ENCODE assay signal across 8 mouse cellular contexts in genomic region chr2:7063574-7064192, GRCm38 (mm10).
DNase-seq lines count a peak whose midpoint lies in the region; ATAC-seq lines count a peak whose summit lies in the region.

No protein-coding gene starts in this region.

- peaks cover 9% of the 10 kb centered on the region for H3K4me1 ChIP-seq in kidney, embryonic 15.5 days
- H3K4me1 ChIP-seq in forebrain, embryonic 15.5 days = peaks cover 45% of the 10 kb centered on the region
- peaks cover 8% of the 10 kb centered on the region for H3K4me1 ChIP-seq in midbrain, embryonic 11.5 days (ENCODE audit: control insufficient read depth, insufficient read depth, low read length)

- no peak for ATAC-seq in kidney, embryonic 15.5 days (replicated peaks; ENCODE audit: low FRiP score)
- ATAC-seq in forebrain, embryonic 15.5 days (replicated peaks) = peak; percentile 39; the same call in 1 of the 2 replicates
- ATAC-seq in midbrain, embryonic 11.5 days (ENCODE audit: low FRiP score) = peak; percentile 50; the same call in 1 of the 2 replicates

- no peaks in the 10 kb centered on the region for H3K36me3 ChIP-seq in kidney, embryonic 15.5 days
- no peaks in the 10 kb centered on the region for H3K36me3 ChIP-seq in forebrain, embryonic 15.5 days
- H3K36me3 ChIP-seq in midbrain, embryonic 11.5 days (ENCODE audit: control insufficient read depth, insufficient read depth, low read length) = no peaks in the 10 kb centered on the region

- peak overlapping the region; percentile 9; the same call in 1 of the 2 replicates for H3K4me2 ChIP-seq in kidney, embryonic 15.5 days
- peak overlapping the region; percentile 12 for H3K4me2 ChIP-seq in forebrain, embryonic 15.5 days (replicated peaks)
- peak overlapping the region; percentile 20; the same call in 1 of the 2 replicates for H3K4me2 ChIP-seq in midbrain, embryonic 11.5 days

- no peaks in the 10 kb centered on the region for H3K27me3 ChIP-seq in kidney, embryonic 15.5 days
- no peaks in the 10 kb centered on the region for H3K27me3 ChIP-seq in forebrain, embryonic 15.5 days
- no peaks in the 10 kb centered on the region for H3K27me3 ChIP-seq in midbrain, embryonic 11.5 days (ENCODE audit: control insufficient read depth, insufficient read depth, low read length)

- H3K4me3 ChIP-seq in kidney, embryonic 15.5 days (replicated peaks) = no peak overlapping the region
- no peak overlapping the region for H3K4me3 ChIP-seq in forebrain, embryonic 15.5 days
- no peak overlapping the region for H3K4me3 ChIP-seq in midbrain, embryonic 11.5 days (ENCODE audit: low read depth, low read length)

- 0 out of 2 replicates have a peak overlapping the region, but pooled peaks have one; percentile 16 for H3K27ac ChIP-seq in kidney, embryonic 15.5 days
- peak overlapping the region; percentile 64 for H3K27ac ChIP-seq in forebrain, embryonic 15.5 days (replicated peaks)
- H3K27ac ChIP-seq in midbrain, embryonic 11.5 days (ENCODE audit: low read depth, low read length) = no peak overlapping the region

- no peak overlapping the region for H3K9ac ChIP-seq in kidney, embryonic 15.5 days
- H3K9ac ChIP-seq in forebrain, embryonic 15.5 days (replicated peaks) = no peak overlapping the region
- peak overlapping the region; percentile 54 for H3K9ac ChIP-seq in midbrain, embryonic 11.5 days (ENCODE audit: low read length)

- 37% methylated on average over 12 of the region's 12 CpGs for WGBS in kidney, embryonic 15.5 days
- 17% methylated on average over 12 of the region's 12 CpGs for WGBS in forebrain, embryonic 15.5 days
- 21% methylated on average over 12 of the region's 12 CpGs for WGBS in midbrain, embryonic 11.5 days

- no peaks in the 10 kb centered on the region for H3K9me3 ChIP-seq in kidney, embryonic 15.5 days (replicated peaks)
- no peaks in the 10 kb centered on the region for H3K9me3 ChIP-seq in forebrain, embryonic 15.5 days
- H3K9me3 ChIP-seq in midbrain, embryonic 11.5 days (ENCODE audit: control insufficient read depth, low read length) = no peaks in the 10 kb centered on the region

- no peak for DNase-seq in kidney, adult 8-10 months
- DNase-seq in embryo, embryonic 9.5 days (ENCODE audit: extremely low spot score) = peak; percentile 25
- DNase-seq in midbrain, embryonic 11.5 days (ENCODE audit: low spot score, missing footprints) = peak; percentile 91
- no peak for DNase-seq in cerebellum, adult 18-20 months
- no peak for DNase-seq in cerebellum, adult 11-12 months
- DNase-seq in adrenal gland, postnatal 25 days = no peak

Comparison
In these comparisons a context has a peak if more than half of its experiments do, and no peak if none do; other contexts are left out.
1. DNase-seq: peak in embryo, embryonic 9.5 days (single experiment) and midbrain, embryonic 11.5 days (single experiment); none in kidney, adult 8-10 months (0 of 2), cerebellum, adult 18-20 months (0 of 2), cerebellum, adult 11-12 months (single experiment) and adrenal gland, postnatal 25 days (single experiment).
2. Peak in every context shown above with its lines, with median percentiles within 50 percentile points of each other: H3K4me2 ChIP-seq.